Mouse (Mus musculus): ENCODE data around the gene Cdc42ep1.

GRCm38 (mm10) chr15:78863154-78863553 lies 20.7 kb downstream of the Cdc42ep1 start:
- TF ChIP-seq POLR2A (IDR thresholded peaks at IDR 0.05; ENCODE audit: borderline replicate concordance, low read depth, low read length) (no peak), CTCF (IDR thresholded peaks at IDR 0.05; ENCODE audit: low read depth, low read length) (no peak)
